ENCODE assay signal across 8 mouse cellular contexts in the genomic region with DNA sequence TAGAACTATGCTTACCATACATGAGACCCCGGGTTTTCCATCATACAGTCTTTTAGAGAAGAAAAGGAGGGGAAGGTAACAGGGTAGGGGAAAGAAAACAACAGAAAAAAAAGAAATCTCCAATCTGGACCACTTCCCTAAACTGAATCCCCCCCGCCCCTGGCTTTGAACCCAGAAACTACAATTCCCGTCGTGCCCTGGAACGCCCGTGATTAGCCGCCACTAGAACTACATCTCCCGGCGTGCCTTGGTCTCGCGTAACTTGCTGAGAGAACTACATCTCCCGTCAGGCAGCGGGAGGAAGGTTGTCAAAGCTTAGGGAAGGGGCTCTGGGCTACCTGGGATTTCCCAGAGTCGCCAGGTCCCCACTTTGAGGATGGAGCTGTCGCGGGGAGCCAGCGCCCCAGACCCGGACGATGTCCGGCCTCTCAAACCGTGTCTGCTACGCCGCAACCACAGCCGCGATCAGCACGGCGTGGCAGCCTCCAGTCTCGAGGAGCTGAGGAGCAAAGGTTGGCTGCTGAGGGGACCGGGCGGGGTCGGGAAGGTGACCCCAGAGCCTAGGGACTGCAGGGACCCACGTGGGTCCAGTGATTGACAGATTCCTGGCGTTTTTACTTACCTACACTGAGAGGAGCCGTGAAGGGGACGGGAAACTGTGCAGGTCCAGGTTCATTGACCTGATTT. TPM values are rescaled to one million over a fixed set of nuclear protein-coding genes. Genes with fewer than 3 reads are reported as not detected.
DNase-seq lines count a peak whose midpoint lies in the region; ATAC-seq lines count a peak whose summit lies in the region.

A gene (plus strand): TSS at position 272 of the 687 bp plus-strand sequence.

- peak; percentile 94 for DNase-seq in ZHBTc4 (ENCODE audit: low read depth, low spot score)
- DNase-seq in gastrocnemius, adult 8-10 months (ENCODE audit: low spot score in 2 of 2): peak; percentile 84 to 87
- peak; percentile 67 for DNase-seq in hindlimb bud, embryonic 11.5 days (ENCODE audit: extremely low spot score, low read depth, low spot score)
- DNase-seq in left cerebral cortex, adult 8-10 months (ENCODE audit: low spot score in 2 of 2): peak; percentile 78 to 89
- DNase-seq in right cerebral cortex, postnatal 10 days (ENCODE audit: low spot score in 2 of 2): peak; percentile 96 to 97
- DNase-seq in urinary bladder, postnatal 25 days (ENCODE audit: low spot score): peak; percentile 88

- no peaks in the 10 kb centered on the region for H3K9me3 ChIP-seq in megakaryocyte, embryonic 14.5 days

- peak within 1 kb of the TSS; percentile 97 for H3K4me3 ChIP-seq in megakaryocyte, embryonic 14.5 days (replicated peaks)

- ATAC-seq in common myeloid progenitor, adult 5-6 weeks (replicated peaks; ENCODE audit: low read depth, poor library complexity, severe bottlenecking): peak; percentile 93

- H3K36me3 ChIP-seq in megakaryocyte, embryonic 14.5 days (replicated peaks; ENCODE audit: low read length): peaks cover 24% of the 10 kb centered on the region

- H3K4me1 ChIP-seq in megakaryocyte, embryonic 14.5 days: peaks cover 13% of the 10 kb centered on the region

- H3K27me3 ChIP-seq in megakaryocyte, embryonic 14.5 days (replicated peaks): no peaks in the 10 kb centered on the region

RNA-seq across cellular contexts. Expression of the gene that starts here (rescaled TPM):
- total RNA-seq in common myeloid progenitor, adult 5-6 weeks (2017): 19.1 and 22.9 TPM in 2 replicates
- 10 to 100 TPM; 71.6 to 76.6 (median 74.8) TPM for total RNA-seq in gastrocnemius, adult 8-10 months (2022)
- 10 to 100 TPM; 55.8 to 62.6 (median 58.1) TPM for total RNA-seq in left cerebral cortex, adult 8-10 months (2022)
- polyA plus RNA-seq in megakaryocyte, embryonic 14.5 days (2012; ENCODE audit: insufficient read depth, low replicate concordance): 1.9 and 3.8 TPM in 2 replicates

Comparison
In these comparisons a context has a peak if more than half of its experiments do, and no peak if none do; other contexts are left out.
1. Peak in every context shown above with its lines: DNase-seq, ATAC-seq and H3K4me3 ChIP-seq.